Mouse (Mus musculus): ENCODE measurements around the gene Ttc33. TPM values are rescaled to one million over a fixed set of nuclear protein-coding genes. Genes with fewer than 3 reads are reported as not detected.

Ttc33 gene
- total and polyA plus RNA-seq, 2 experiments from 2014 or later: 32.9 to 33.6 TPM

DNA sequence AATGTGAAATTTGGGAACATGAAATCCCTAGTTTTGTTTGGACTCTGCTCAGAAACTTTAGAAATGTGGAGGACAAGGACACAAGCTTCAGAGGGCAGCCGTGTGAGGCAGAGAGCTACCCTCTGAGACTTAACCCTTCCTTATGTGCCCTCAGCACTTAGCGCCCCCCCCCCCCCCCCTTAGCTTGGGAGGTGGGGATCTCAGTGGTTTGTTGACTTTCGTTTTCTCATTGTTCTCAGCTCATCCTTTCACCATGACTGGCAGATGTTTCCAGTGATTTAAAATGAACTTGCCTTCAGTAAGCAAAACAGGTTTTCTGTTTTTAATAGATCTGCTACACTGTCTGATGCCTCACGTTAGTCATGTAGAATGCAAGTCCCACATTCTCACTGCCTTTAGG is 1.8 kb downstream of the Ttc33 start:
- H3K9me3 ChIP-seq (replicated peaks; ENCODE audit: control insufficient read depth, low read length): no peaks in the 10 kb centered on the region
- no peak overlapping the region for H3K4me3 ChIP-seq (ENCODE audit: low read depth, low read length)
- no peak for DNase-seq (ENCODE audit: low spot score)
- H3K27ac ChIP-seq (ENCODE audit: low read depth): no peak overlapping the region
- no peak for ATAC-seq (ENCODE audit: insufficient read depth, low read depth)
- WGBS: 52% methylated on average over 3 of the region's 4 CpGs
- H3K36me3 ChIP-seq (replicated peaks; ENCODE audit: control insufficient read depth, insufficient read depth, low read length): peaks cover 23% of the 10 kb centered on the region
- H3K4me2 ChIP-seq (ENCODE audit: low read depth, low read length): no peak overlapping the region
- peaks cover 12% of the 10 kb centered on the region; the same call in 1 of the 2 replicates for H3K4me1 ChIP-seq (ENCODE audit: control insufficient read depth, insufficient read depth)
- H3K9ac ChIP-seq (replicated peaks; ENCODE audit: low read depth, low read length): no peak overlapping the region
- TF ChIP-seq CTCF (IDR thresholded peaks at IDR 0.05; ENCODE audit: low read depth) (no peak), EP300 (IDR thresholded peaks at IDR 0.05; ENCODE audit: low read depth) (no peak)
- no peaks in the 10 kb centered on the region for H3K27me3 ChIP-seq (ENCODE audit: control insufficient read depth, insufficient read depth, low read length)

GRCm38 (mm10) chr15:5188029-5188428 is 2.7 kb downstream of the Ttc33 start:
- no peak overlapping the region for H3K27ac ChIP-seq (ENCODE audit: low read depth)
- H3K4me1 ChIP-seq (ENCODE audit: control insufficient read depth, insufficient read depth): peaks cover 12% of the 10 kb centered on the region; the same call in 1 of the 2 replicates
- no peak overlapping the region for H3K4me3 ChIP-seq (ENCODE audit: low read depth, low read length)
- H3K27me3 ChIP-seq (ENCODE audit: control insufficient read depth, insufficient read depth, low read length): no peaks in the 10 kb centered on the region
- H3K9ac ChIP-seq (replicated peaks; ENCODE audit: low read depth, low read length): no peak overlapping the region
- no peaks in the 10 kb centered on the region for H3K9me3 ChIP-seq (replicated peaks; ENCODE audit: control insufficient read depth, low read length)
- no peak for DNase-seq (ENCODE audit: low spot score)
- ATAC-seq (ENCODE audit: insufficient read depth, low read depth): no peak
- no peak for TF ChIP-seq EP300 (IDR thresholded peaks at IDR 0.05; ENCODE audit: low read depth)
- no peak for TF ChIP-seq CTCF (IDR thresholded peaks at IDR 0.05; ENCODE audit: low read depth)
- WGBS: 82% methylated on average over 1 of the region's 1 CpGs
- H3K36me3 ChIP-seq (replicated peaks; ENCODE audit: control insufficient read depth, insufficient read depth, low read length): peaks cover 23% of the 10 kb centered on the region
- no peak overlapping the region for H3K4me2 ChIP-seq (ENCODE audit: low read depth, low read length)

DNA sequence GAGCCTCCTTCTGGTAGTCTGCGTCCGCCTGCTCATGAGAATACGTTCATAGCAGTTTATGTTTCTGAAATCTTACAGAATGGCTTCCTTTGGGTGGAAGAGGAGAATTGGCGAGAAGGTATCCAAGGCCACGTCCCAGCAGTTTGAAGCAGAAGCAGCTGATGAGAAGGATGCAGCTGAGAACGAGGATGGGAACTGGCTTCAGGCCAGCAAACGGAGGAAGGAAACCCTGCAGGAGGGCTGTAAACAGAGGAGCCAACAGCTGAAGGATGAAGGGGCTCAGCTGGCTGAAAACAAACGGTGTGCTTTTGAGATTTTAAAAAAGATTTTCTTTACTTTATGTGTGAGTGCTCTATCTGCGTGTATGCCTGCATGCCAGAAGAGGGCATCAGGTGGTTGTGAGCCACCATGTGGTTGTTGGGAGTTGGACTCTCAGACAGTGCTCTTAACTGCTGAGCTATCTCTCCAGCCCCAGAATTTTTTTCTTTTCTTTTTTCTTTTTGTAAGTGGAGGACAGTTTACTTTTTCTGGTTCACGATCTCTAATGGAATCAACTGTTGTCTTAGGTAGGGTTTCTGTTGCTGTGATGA is 4.3 kb downstream of the Ttc33 start:
- Histone ChIP-seq H3K27ac (ENCODE audit: low read depth) (no peak overlapping the region), H3K4me1 (ENCODE audit: control insufficient read depth, insufficient read depth) (peaks cover 12% of the 10 kb centered on the region; the same call in 1 of the 2 replicates), H3K9me3 (replicated peaks; ENCODE audit: control insufficient read depth, low read length) (no peaks in the 10 kb centered on the region), H3K4me2 (ENCODE audit: low read depth, low read length) (no peak overlapping the region), H3K27me3 (ENCODE audit: control insufficient read depth, insufficient read depth, low read length) (no peaks in the 10 kb centered on the region), H3K9ac (replicated peaks; ENCODE audit: low read depth, low read length) (no peak overlapping the region), H3K36me3 (replicated peaks; ENCODE audit: control insufficient read depth, insufficient read depth, low read length) (peaks cover 28% of the 10 kb centered on the region), H3K4me3 (ENCODE audit: low read depth, low read length) (no peak overlapping the region)
- DNase-seq (ENCODE audit: low spot score): no peak
- TF ChIP-seq EP300 (IDR thresholded peaks at IDR 0.05; ENCODE audit: low read depth) (no peak), CTCF (IDR thresholded peaks at IDR 0.05; ENCODE audit: low read depth) (no peak)
- WGBS: 56% methylated on average over 10 of the region's 10 CpGs
- no peak for ATAC-seq (ENCODE audit: insufficient read depth, low read depth)

DNA sequence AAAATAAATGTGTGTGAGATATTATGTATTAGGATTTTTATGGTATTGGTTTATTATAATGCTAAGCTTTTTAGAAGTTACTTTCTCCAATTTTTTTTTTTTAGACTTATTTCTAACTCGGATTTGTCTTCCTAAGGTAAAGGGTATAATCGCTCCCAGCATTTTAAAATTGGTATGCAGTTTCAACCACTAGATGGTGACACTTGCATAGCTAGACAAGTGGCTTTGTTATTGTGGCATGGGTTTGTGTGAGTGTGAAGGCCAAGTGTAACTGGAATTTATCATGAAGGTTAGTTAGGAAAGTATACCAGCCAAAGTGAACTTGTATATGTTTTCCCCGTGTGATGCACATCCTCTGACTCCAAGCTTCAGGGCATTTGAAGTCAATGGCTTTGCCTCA is 8.5 kb downstream of the Ttc33 start:
- peak; percentile 29 for DNase-seq (ENCODE audit: low spot score)
- 67% methylated on average over 3 of the region's 3 CpGs for WGBS

GRCm38 (mm10) chr15:5194446-5194845 is 9.1 kb downstream of the Ttc33 start:
- H3K4me2 ChIP-seq (ENCODE audit: low read depth, low read length): no peak overlapping the region
- 68% methylated on average over 6 of the region's 6 CpGs for WGBS
- no peaks in the 10 kb centered on the region for H3K27me3 ChIP-seq (ENCODE audit: control insufficient read depth, insufficient read depth, low read length)
- H3K4me3 ChIP-seq (ENCODE audit: low read depth, low read length): no peak overlapping the region
- H3K4me1 ChIP-seq (ENCODE audit: control insufficient read depth, insufficient read depth): peaks cover 16% of the 10 kb centered on the region
- ATAC-seq (ENCODE audit: insufficient read depth, low read depth): no peak
- H3K27ac ChIP-seq (ENCODE audit: low read depth): 0 out of 2 replicates have a peak overlapping the region, but pooled peaks have one; percentile 19
- no peak overlapping the region for H3K9ac ChIP-seq (replicated peaks; ENCODE audit: low read depth, low read length)
- H3K9me3 ChIP-seq (replicated peaks; ENCODE audit: control insufficient read depth, low read length): no peaks in the 10 kb centered on the region
- no peak for TF ChIP-seq EP300 (IDR thresholded peaks at IDR 0.05; ENCODE audit: low read depth)
- no peak for TF ChIP-seq CTCF (IDR thresholded peaks at IDR 0.05; ENCODE audit: low read depth)
- no peak for DNase-seq (ENCODE audit: low spot score)
- H3K36me3 ChIP-seq (replicated peaks; ENCODE audit: control insufficient read depth, insufficient read depth, low read length): peaks cover 28% of the 10 kb centered on the region

More for the DNA sequence above, 8.5 kb downstream of the Ttc33 start:
- Histone ChIP-seq H3K4me2 (ENCODE audit: low read depth, low read length) (no peak overlapping the region), H3K9ac (replicated peaks; ENCODE audit: low read depth, low read length) (no peak overlapping the region), H3K27ac (ENCODE audit: low read depth) (no peak overlapping the region), H3K27me3 (ENCODE audit: control insufficient read depth, insufficient read depth, low read length) (no peaks in the 10 kb centered on the region), H3K4me1 (ENCODE audit: control insufficient read depth, insufficient read depth) (peaks cover 16% of the 10 kb centered on the region), H3K4me3 (ENCODE audit: low read depth, low read length) (no peak overlapping the region), H3K9me3 (replicated peaks; ENCODE audit: control insufficient read depth, low read length) (no peaks in the 10 kb centered on the region), H3K36me3 (replicated peaks; ENCODE audit: control insufficient read depth, insufficient read depth, low read length) (peaks cover 29% of the 10 kb centered on the region)
- no peak for ATAC-seq (ENCODE audit: insufficient read depth, low read depth)
- no peak for TF ChIP-seq EP300 (IDR thresholded peaks at IDR 0.05; ENCODE audit: low read depth)
- TF ChIP-seq CTCF (IDR thresholded peaks at IDR 0.05; ENCODE audit: low read depth): peak; percentile 79

DNA sequence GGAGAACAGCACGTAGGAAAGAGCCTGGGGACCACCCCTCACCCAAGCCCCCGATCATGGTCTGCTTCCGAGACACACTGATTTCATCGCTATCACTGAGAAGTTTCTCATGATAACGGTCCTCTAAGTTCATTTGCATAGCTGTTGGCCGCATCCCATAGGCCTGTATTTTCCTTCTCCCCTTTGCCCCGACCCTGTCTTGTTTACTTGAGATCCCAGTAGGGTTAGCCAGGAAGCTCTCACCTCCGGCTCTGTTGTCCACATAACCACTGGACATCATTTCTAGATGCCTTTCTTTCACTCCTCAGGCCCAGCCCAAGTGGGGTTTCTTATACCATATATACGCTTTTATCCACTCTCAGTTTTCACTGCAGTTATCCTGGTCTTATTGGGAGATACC is 9.6 kb downstream of the Ttc33 start:
- no peaks in the 10 kb centered on the region for H3K9me3 ChIP-seq (replicated peaks; ENCODE audit: control insufficient read depth, low read length)
- no peaks in the 10 kb centered on the region for H3K27me3 ChIP-seq (ENCODE audit: control insufficient read depth, insufficient read depth, low read length)
- H3K27ac ChIP-seq (ENCODE audit: low read depth): 0 out of 2 replicates have a peak overlapping the region, but pooled peaks have one; percentile 19
- no peak overlapping the region for H3K4me2 ChIP-seq (ENCODE audit: low read depth, low read length)
- H3K4me3 ChIP-seq (ENCODE audit: low read depth, low read length): no peak overlapping the region
- H3K4me1 ChIP-seq (ENCODE audit: control insufficient read depth, insufficient read depth): peaks cover 16% of the 10 kb centered on the region
- WGBS: 69% methylated on average over 9 of the region's 9 CpGs
- TF ChIP-seq EP300 (IDR thresholded peaks at IDR 0.05; ENCODE audit: low read depth) (no peak), CTCF (IDR thresholded peaks at IDR 0.05; ENCODE audit: low read depth) (no peak)
- H3K9ac ChIP-seq (replicated peaks; ENCODE audit: low read depth, low read length): no peak overlapping the region; the same call in 1 of the 2 replicates
- DNase-seq (ENCODE audit: low spot score): no peak
- H3K36me3 ChIP-seq (replicated peaks; ENCODE audit: control insufficient read depth, insufficient read depth, low read length): peaks cover 25% of the 10 kb centered on the region
- no peak for ATAC-seq (ENCODE audit: insufficient read depth, low read depth)

Measured in heart, postnatal 0 days (tissue).